Mouse (Mus musculus) layer of hippocampus, adult 2 months (tissue): ENCODE results near the gene Prkce. TPM values are rescaled to one million over a fixed set of nuclear protein-coding genes. Genes with fewer than 3 reads are reported as not detected.

Experiments used
- DNase-seq, 2 experiments: peaks; one replicate each; pipeline ENCODE4 v3.0.0; 2022; ENCODE audit warnings: low spot score in 2 of 2
- H3K27ac ChIP-seq: fragments of 200-600 bp; 2 replicates; pipeline ENCODE4 v1.8.1; 2022
- H3K4me3 ChIP-seq: fragments of 200-600 bp; 2 replicates; pipeline ENCODE4 v1.8.1; 2022; ENCODE audit warnings: mild to moderate bottlenecking
- CTCF ChIP-seq: fragments of 200-600 bp; conservative IDR thresholded peaks from 2 replicates; pipeline ENCODE4 v1.8.1; 2022; ENCODE audit warnings: antibody characterized with exemption, mild to moderate bottlenecking, moderate library complexity
- total RNA-seq, 2 experiments: library from RNA; stranded (reverse); gene quantifications; 2 replicates each; pipeline ENCODE4 v1.2.3; 2021

Gene Prkce
- total RNA-seq, 2 experiments from 2014 or later: 422 to 451 TPM

- H3K4me3 ChIP-seq: no peak overlapping the region
- H3K27ac ChIP-seq: no peak overlapping the region
- DNase-seq: no peak
- TF ChIP-seq CTCF: no peak
Observed at GRCm38 (mm10) chr17:86162672-86163071, 4.9 kb upstream of the Prkce start.

- DNase-seq: no peak
- H3K4me3 ChIP-seq: no peak overlapping the region
- no peak for TF ChIP-seq CTCF
- H3K27ac ChIP-seq: no peak overlapping the region
Observed at GRCm38 (mm10) chr17:86164416-86164815, 3.2 kb upstream of the Prkce start.

DNA sequence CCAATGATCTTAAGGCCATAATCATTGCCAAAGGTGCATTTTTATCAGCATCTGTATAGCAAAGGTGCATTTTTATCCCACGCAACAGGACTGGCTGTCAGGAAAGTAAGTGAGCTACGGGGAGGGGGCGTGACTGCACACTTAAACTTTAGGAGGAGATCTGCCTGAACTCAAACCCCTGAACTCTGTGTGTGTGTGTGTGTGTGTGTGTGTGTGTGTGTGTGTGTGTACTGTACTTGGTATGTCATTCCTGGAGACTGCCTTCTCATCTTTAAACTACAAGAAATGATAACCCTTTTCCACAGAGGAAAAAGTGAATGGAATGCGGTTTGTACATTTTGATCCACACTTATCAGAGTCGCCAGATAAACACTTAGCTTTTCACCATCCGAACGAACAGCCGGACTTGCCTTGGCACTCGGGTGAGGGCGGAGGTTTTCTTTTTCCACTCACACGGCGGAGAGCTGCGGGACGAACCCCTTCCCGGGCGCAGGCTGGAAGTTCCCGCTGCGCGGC, 1.5 kb upstream of the Prkce start:
- peak overlapping the region; percentile 97 for H3K27ac ChIP-seq
- peak overlapping the region; percentile 95 for H3K4me3 ChIP-seq
- TF ChIP-seq CTCF: no peak
- no peak for DNase-seq

- peak; percentile 62 to 66 for DNase-seq
- Histone ChIP-seq H3K4me3 (peak overlapping the region; percentile 95), H3K27ac (peak overlapping the region; percentile 97)
- TF ChIP-seq CTCF: no peak
Observed at GRCm38 (mm10) chr17:86166567-86167319, 842 bp upstream of the Prkce start.

- Histone ChIP-seq H3K4me3 (peak overlapping the region; percentile 95), H3K27ac (peak overlapping the region; percentile 97)
- no peak for TF ChIP-seq CTCF
- DNase-seq: no peak
Observed at GRCm38 (mm10) chr17:86168231-86168981, 821 bp downstream of the Prkce start.

- DNase-seq: no peak
- H3K4me3 ChIP-seq: peak overlapping the region; percentile 95
- peak overlapping the region; percentile 97 for H3K27ac ChIP-seq
- no peak for TF ChIP-seq CTCF
Observed at GRCm38 (mm10) chr17:86169092-86169491, 1.5 kb downstream of the Prkce start.

- peak overlapping the region; percentile 95 for H3K4me3 ChIP-seq
- no peak for DNase-seq
- no peak for TF ChIP-seq CTCF
- H3K27ac ChIP-seq: peak overlapping the region; percentile 97
Observed at GRCm38 (mm10) chr17:86170164-86170958, 2.8 kb downstream of the Prkce start.

GRCm38 (mm10) chr17:86175516-86175915, 7.9 kb downstream of the Prkce start:
- TF ChIP-seq CTCF: no peak
- no peak for DNase-seq
- Histone ChIP-seq H3K27ac (no peak overlapping the region), H3K4me3 (no peak overlapping the region)

- TF ChIP-seq CTCF: no peak
- DNase-seq: no peak
- Histone ChIP-seq H3K27ac (no peak overlapping the region; the same call in 1 of the 2 replicates), H3K4me3 (no peak overlapping the region)
Observed at GRCm38 (mm10) chr17:86176722-86177121, 9.1 kb downstream of the Prkce start.

GRCm38 (mm10) chr17:86183788-86184187, 16.2 kb downstream of the Prkce start:
- no peak overlapping the region for H3K27ac ChIP-seq
- DNase-seq: no peak
- no peak overlapping the region for H3K4me3 ChIP-seq
- TF ChIP-seq CTCF: 0 out of 2 replicates have a peak, but pooled peaks have one; percentile 21

GRCm38 (mm10) chr17:86184552-86185209, 17.1 kb downstream of the Prkce start:
- 0 out of 2 replicates have a peak overlapping the region, but pooled peaks have one; percentile 36 for H3K27ac ChIP-seq
- DNase-seq: no peak
- H3K4me3 ChIP-seq: no peak overlapping the region
- no peak for TF ChIP-seq CTCF

GRCm38 (mm10) chr17:86185584-86185983, 18.0 kb downstream of the Prkce start:
- H3K4me3 ChIP-seq: no peak overlapping the region
- DNase-seq: no peak
- TF ChIP-seq CTCF: no peak
- H3K27ac ChIP-seq: no peak overlapping the region
